Mouse (Mus musculus) small intestine, adult 2 months (tissue): Measurements from ENCODE around the gene Pck1.

Experiments used
- CTCF ChIP-seq: fragments of 200-500 bp; IDR thresholded peaks from 2 replicates; pipeline ENCODE4 v1.5.1; 2012; ENCODE audit warnings: low read depth, mild to moderate bottlenecking, control low read depth, inconsistent platforms, low read length, moderate library complexity, mixed read lengths; ENCODE audit not compliant: insufficient replicate concordance, insufficient read length; ENCODE audit errors: extremely low read depth
- POLR2A ChIP-seq: fragments of 200-500 bp; IDR thresholded peaks from 2 replicates; pipeline ENCODE4 v1.6.1; 2012; ENCODE audit warnings: low read depth, mild to moderate bottlenecking, control low read depth, inconsistent platforms, low read length, moderate library complexity

DNA sequence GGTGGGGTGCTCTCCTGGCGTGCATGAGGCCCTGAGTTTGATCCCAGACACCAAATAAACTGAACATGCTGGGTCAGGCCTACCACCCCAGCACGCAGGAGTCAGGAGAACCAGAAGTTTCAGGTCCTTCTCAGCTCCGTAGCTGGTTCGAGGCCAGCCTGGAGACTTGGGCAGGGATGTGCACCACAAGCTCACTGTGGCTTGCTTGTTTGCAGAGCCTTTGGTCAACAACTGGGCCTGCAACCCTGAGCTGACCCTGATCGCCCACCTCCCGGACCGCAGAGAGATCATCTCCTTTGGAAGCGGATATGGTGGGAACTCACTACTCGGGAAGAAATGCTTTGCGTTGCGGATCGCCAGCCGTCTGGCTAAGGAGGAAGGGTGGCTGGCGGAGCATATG lies 2.1 kb downstream of the Pck1 start:
- TF ChIP-seq CTCF (no peak), POLR2A (no peak)
